Mouse (Mus musculus) kidney, adult 8-10 months (tissue): ENCODE results near the gene Lrrtm4.

ENCODE experiments used
- DNase-seq, 2 experiments: peaks; one replicate each; pipeline ENCODE4 v3.0.0; 2022

Gene Lrrtm4

DNA sequence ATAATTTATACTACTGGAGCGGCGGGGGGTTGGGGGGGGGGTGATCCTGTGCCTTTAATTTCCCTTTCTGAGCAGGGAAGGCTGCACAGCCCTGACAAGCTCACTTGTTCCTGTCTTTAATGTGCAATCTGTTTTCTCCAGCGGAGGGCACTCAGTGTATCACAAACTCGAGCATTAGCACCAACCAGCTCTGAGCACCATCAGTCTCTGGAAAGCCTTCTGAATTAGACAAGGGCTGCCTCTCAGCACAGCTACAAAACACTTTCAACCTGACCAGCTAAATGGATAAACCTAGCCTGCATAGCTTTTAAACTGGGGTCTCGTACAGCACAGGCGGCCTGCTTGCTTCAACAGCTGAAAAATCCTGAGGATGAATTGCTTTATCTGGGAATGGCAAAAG is at the start of gene Lrrtm4:
TSS of gene Lrrtm4 (plus strand) at position 113 of the 400 bp plus-strand sequence.
- DNase-seq = no peak

DNA sequence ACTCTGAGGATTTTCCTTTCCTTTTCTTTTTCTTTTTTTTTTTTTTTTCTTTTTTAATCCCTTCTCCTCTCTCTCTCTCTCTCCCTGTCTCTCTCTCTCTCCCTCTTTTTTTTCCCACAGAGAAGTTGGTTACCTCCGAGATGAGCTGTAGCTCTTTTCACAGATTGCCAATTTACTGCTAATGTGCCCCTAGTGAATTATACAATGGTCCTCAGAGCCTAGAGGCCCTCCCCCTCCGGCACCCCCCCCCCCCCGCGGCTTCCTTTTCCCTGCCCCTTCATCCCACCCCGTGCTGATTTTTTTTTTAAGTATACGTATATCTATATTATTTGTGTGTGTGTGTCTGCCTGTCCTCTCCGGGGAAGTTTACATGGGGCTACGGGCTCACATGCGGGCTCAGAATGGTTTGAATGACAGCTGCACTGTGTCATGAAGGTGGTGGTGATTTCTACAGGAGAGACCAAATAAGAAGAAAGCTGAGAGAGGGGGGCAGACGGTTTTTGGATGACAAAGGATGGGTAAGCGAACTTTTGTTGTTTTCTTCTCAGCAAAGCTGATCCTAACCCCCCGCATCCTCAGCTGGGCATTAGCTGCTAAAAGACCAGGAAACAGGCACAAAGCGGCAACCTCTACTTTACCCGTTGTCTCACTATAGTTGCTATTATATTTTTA is 648 bp downstream of the Lrrtm4 start:
- no peak for DNase-seq

DNA sequence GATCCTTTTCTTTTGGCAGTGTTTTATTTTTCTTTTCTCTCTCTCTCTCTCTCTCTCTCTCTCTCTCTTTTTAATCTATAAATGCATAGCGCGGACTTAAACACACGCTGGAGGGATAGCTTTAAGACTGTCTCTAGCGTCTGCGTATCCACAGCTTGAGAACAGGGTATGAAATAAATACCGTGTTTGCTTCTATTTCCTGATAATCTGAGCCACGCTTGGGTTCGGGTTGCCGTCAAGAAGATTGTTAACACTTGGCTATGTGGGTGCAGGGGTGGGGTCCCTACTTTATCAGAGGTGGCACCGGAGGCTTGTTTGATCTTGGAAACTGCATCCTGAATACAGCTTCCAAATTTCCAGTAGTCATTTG is 1.2 kb downstream of the Lrrtm4 start:
- no peak for DNase-seq

DNA sequence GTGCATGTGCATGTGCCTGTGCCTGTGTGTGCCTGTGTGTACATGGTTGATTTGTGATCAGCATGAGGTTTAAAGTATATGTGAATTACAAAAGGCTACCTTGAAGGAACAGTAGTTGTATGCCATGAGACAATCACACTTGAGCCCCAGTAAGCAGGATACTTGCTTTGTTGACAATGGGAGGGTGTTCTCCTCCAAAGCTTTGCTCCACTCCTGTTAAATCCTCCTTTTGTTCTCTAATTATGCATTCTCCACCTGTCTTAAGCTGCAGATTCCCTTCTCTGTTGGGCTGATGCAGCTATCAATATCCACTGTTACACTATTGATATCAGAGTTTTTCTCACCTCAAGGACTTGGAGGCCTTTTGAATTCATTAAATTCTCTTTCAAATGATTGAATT is 38.2 kb downstream of the Lrrtm4 start:
- no peak for DNase-seq

DNA sequence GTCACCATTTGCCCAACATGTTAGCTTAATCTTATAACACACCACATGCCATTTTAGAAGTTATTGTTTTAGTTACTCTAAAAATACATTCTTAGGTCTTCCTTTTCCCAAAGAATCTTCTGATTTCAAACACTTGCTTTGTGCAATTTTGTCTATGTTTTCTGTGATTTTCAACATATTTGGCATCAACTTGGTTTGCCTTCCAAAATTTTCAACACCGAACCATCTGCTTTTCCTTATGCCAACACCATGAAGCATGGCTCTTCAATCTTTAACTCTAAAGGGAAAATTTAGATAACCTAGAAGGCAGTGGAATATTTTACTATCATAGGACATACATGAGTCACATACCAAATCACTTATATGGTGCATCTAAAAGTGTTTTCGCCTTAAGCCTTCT is 59.3 kb downstream of the Lrrtm4 start:
- DNase-seq = no peak

DNA sequence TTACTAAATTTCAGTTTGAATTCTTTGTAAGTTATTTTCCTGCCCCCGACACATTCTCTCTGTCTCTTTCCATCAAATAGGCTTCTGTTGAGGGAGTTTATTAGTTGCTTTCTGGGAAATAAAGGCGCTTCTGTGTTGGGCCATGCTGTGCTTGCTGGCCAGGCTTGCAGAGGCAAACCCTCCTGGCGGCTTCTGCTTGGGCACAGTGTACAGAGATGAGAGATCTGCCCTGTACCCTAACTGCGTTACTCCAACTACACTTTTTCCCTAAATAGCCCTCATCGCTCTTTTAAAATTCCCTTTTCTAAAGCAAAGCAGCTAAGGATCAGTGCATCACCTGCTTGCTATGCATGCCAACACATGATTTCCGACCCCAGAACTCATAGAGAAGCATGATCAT is 60.6 kb downstream of the Lrrtm4 start:
- no peak for DNase-seq

DNA sequence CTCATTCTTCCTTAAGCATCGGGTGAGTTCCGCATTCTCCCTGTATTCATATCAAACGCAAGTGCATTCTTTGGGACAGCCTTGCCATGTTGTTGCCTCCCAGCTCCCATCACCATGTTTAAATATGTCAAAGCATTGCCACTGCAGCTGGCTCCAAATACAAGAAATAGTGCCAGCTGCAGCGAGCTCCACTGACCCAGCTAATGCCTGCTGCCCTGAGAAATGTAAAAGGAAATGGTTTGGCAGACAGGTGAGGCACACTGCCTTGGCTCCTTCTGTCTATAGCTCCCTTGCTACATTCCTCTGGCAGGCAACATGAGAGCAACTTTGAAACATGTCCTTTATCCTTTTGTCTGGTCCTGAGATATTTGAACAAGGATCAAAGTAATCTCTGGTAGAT is 76.2 kb downstream of the Lrrtm4 start:
- no peak for DNase-seq

DNA sequence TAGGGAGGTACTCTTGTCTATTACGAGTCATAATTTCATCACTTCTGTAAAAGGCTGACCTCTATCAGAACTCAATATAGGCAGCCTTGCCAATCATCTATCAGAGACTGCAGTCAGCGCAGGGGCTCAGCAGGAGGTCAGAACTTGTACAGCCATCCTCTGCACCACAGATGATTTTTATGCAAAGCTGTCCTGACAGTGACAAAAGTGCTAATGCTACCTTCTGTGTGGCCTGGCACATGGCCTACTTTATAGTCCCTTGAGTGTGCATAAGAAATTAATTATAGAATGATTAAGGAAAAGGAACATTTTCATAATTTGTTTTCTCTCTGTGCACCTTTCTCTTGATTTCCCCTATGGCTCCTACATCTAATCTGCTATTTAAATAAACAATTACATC is 86.7 kb downstream of the Lrrtm4 start:
- no peak for DNase-seq

DNA sequence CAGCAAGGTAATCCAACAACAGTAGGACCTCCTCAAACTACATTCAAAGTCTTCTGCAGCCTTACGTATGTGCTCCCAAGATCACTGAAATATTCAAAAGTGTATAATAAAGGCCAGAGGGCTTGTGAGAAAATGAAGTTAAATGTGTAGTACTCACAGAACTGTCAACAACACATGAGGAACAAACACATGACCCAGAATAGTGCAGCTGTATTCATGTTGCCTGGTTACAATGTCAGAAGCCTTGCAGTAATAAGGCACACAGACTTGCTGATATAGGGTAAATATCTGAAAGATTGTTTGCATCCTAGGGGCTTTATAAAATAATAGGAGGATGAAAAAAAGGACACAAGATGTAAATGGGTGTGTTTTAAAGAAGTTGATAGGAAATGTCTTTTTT is 87.2 kb downstream of the Lrrtm4 start:
- no peak for DNase-seq

DNA sequence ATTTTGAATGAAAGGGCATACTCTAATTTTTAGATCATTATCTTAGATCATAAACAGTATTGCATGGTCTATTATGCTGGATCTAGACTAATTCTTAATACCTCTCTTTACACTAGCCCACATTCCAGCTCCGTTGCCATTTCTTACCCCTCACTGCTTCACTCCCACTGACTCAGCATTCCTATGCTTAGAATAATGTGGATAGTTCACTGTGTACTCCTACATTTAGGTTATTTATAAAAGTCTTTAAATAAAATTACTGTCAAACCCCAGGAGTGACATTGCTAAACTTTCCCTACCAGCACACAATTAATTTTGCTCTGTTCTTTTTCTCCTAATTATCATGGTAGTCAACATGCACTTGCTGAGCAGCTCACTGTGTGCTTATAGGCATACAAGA is 107.7 kb downstream of the Lrrtm4 start:
- no peak for DNase-seq

DNA sequence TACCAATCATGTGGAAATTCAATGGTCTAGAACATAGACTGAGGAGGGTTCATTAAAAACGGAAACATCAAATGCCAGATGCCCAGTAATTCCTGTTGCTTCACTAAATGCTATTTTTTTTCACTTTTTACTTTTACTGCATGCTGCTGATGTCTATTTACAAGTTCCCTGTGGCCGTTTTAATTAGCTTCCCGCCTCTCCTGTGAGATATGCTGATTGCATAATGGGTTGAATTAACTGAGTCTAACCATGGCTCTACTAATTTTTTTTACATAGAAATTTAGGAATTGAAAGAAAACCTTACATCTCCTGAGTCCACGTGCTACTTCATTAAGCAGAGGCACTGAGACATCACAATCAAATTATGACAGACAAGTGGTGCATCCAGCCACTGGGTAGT is 143.9 kb downstream of the Lrrtm4 start:
- DNase-seq = no peak

DNA sequence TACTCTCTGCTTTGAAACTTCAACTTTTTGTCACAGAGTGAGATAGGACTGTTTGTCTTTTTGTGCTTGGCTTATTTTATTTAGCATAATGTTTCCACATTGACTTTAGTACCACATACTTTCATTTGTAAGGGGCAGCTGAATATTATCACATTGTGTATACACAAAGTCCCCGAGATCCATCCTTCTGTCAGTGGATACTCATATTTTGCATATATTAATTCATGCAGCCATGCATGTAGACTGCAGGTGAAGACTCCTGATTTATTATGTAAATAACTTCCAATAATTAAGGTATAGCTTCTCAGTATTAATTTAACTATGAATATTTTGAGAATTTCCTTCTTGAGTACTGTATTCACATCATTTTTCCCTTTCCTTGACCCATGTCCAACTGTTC is 163.2 kb downstream of the Lrrtm4 start:
- no peak for DNase-seq

DNA sequence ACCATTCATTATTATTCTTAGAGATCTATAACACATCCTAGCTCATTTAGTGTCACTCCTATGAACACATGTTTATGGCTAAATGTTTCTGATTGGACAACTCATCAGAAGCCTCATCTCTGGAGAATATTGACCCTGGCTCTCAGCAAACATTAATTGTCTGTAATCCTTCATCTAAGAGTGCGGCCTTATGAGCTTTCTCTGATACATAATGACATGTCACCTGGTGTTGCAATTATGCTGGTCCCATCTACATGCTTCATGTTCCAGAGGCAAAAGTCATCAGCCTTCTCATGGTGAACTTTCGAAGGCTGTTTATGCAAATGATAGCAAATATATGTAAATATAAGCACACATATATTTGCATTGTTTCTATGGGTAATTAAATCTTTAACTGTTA is 163.7 kb downstream of the Lrrtm4 start:
- DNase-seq = no peak

DNA sequence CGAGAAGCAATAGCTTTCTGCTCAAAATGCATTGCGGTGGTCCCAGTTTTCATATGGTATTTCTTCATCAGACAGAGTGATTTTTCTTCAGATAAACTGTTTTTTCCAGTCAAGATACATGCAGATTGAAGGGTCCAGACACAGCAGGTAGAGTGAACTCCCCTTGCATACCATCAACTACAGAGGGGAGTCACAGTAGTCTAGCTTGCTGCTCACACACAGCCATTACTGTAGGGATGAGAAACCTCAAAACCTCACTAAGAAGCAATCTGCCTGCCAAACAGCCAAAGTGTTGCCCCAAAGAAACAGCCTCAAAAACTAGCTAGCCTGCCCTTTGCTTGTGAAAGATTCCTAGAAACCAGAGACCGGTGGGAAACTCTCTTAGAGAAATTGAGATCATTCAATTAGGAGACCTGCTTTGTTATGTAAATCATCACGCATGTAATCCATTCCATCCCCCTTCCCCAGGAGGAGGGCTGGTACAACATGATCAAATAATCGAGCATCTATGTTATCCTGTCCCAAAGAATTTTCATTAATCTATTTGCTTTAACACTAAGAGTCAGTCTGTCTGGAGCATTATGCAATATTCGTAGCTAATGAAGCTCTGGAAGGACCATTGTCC is 166.9 kb downstream of the Lrrtm4 start:
- DNase-seq = no peak

DNA sequence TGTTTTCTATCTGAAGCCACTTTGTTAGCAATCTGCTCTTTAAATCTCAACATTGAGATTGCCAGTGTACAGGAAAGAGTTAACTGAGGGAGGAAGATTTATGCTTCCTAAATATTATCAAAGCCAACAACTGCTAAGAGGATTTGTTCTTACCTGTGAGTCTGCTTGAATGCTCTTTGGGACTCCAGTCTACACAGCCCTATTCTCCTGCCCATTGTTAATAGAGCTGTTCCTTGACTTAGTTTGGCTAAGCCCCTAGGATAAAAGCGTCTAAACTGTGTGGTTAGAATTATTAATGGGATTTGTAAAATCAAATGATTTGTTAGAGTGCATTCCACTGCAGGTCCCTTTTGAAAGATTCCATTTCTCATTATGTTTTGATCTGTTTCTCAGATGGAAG is 168.1 kb downstream of the Lrrtm4 start:
- no peak for DNase-seq

DNA sequence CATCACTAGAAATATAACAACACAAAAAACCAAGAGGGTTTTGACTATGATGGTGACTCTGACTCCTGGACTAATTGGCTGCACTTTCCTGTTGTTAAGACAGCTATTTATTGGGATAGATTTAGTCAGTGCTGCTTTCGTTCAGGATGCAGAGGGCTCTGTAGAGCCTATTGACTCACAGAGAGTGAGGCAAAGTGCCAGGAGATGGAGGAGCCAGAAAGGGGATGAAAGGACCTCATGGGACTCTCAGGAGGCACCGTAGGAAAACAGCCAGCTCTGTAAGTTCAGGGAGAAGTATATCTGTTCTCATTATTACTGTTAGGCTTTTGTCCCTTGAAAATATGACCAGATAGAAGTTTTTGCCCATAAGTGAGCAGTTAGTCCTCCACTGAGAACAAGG is 190.8 kb downstream of the Lrrtm4 start:
- DNase-seq = no peak

DNA sequence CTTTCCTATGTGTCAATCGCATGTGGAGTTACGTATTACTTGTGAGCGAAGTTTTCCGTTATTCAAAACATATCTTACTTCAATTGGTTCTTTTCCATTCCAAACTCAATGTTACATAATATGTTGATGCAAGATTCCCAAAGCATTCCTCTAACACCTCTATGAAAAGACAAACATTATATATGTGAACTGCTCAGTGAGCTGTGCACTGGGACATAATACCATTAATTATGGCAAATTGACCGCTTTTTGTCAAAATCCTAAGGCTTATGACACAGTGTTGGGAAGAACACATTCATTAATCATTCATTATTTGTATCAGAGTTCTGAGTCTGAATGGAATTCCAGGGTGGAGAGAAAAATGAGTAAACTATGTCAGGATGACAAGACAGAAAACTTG is 191.6 kb downstream of the Lrrtm4 start:
- no peak for DNase-seq

DNA sequence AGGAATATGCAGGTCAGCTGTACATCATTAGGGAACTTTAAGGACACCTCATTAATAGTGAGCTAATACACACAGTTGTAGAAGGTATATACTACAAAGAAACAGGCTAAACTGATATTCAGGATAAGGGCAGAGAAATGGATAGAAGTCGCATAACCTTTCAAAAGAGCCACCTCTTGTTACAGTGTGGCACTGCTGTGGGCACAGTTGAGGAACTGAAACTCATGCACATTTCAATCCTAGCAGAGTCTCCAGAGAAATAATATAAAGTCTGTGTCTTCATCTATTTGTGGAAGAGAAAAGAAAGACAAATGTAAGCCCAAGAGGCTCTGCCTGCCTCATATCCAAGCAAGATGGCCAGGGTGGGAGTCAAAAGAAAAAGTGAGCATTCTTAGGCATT is 242.9 kb downstream of the Lrrtm4 start:
- no peak for DNase-seq

DNA sequence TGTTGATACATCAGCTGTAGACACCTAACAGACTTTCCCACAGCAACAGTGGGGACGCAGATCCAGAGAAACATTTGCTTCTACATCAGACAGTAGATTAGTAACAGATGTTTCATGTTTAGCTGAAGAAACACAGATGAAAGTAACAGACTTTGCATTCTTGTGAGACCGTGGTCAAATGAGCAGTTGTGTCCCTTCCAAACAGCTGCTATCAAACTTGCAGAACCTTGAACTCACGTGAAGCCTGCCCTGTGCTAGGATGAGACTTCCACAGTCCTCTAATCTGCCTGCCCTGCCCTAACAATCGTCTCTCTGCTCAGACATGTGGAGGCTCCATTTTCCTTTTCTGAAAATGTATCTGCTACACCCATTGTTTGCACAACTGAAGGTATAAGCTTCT is 245.3 kb downstream of the Lrrtm4 start:
- no peak for DNase-seq

DNA sequence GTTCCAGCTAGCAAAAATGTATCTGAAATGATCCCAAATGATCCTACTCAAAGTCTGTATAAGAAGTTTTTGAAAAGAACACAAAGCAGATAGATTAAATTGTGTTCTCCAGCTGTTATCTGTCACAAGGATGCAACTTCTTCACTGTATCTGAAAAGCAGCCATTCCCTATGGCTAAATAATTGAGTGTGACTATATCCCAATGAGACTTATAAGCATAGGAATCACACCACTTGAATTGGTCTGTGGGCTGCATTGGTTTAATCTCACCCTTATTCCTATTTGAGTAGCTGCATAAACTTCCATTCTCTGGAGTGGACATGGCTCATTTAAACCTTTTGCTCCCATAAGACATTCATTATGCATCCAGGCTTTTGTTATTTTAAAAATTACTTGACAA is 245.9 kb downstream of the Lrrtm4 start:
- DNase-seq = no peak

DNA sequence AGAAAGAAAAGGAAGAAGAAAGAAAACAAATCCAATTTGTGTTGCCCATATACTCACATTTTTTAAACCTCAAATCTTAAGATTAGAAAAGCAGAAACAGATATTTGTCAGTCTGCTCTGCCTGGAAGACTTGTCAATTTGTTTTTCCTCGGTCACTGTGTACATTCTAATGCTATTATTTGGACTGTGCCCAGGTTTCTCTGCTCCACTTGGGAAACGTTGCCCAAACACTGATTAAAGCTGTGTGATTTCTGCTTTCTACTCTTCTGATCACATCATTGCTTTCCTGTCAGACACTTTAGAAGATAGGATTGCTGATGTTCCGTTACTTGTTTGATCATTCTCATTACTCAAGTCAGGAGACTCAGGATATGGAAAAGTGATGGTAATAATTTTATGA is 247.1 kb downstream of the Lrrtm4 start:
- DNase-seq = no peak

DNA sequence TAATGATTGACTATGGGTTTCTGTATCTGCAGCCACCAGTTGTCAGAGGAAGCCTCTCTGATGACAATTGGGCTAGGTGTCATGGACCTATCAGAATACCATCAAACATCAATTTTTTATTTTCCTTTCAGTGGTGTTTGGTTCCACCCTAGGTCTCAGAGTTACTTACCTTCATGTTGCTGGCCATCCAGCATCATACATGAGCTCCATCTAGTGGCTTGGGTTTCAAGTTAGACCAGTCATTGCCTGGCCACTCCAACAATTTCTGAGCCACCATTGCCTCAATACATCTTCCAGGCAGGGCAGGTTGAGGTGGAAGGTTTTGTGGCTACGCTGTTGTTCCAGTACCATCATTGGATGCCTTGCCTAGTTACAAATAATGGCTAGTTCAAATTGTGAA is 268.3 kb downstream of the Lrrtm4 start:
- DNase-seq = no peak

DNA sequence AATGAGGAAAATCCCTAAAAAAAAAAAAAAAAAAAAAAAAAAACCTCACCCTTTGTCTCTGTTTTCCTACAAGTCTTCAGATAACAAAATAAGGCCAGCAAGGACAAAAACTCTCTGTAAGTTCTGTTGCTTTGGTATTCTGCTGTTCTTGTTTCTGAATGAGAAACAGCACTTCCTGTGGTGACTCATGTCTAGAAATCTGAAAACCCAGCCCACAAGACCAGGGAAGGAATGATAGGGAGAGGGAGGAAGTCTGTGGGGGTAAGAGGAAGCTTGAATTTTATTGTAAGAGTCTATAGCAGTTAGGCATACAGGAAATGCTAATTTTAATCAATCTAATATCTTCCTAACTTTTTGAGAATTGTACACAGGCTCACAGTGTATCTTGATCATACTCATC is 283.2 kb downstream of the Lrrtm4 start:
- no peak for DNase-seq

DNA sequence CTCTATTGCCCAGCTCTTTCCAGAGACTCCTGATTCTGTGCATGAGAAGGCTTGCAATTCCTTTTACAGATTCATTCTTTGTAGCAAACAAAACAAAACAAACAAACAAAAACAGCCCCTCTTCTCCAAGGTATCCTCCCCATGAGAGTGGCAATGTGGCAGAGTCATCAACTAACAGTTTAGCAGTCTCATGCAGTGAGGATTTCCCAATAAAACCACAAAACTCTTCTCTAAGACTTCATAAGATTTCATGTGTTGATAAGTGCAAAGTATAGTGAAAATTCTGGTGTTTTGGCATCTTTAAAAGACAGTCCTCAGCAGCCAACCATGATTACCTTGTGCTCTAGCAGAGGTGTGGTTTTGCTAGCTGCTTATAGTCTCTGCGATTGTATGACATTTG is 284.9 kb downstream of the Lrrtm4 start:
- no peak for DNase-seq

DNA sequence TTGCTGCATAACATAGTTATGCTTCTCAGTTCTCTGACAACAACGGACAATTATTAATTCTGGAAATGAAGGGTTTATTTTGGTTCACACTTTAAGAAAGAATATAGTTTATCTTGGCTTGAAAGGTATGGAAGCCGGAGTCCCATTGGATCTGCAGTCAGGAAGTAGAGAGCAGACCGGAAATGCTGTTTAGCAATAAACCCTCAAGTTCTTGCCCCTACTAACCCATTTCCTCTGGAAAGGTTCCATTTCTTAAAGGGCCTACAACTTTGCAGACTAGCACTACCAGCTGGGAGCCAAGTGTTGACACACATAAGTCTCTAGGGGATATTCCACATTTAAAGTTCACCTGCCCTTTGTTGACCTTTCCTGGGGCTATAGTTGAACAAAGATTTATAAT is 309.7 kb downstream of the Lrrtm4 start:
- DNase-seq = no peak
